Mouse (Mus musculus) spleen, postnatal 4 days (tissue): ENCODE measurements around the gene Map3k15.

Experiments
- DNase-seq, 2 experiments: peaks; one replicate each; pipeline ENCODE4 v3.0.0; 2022; ENCODE audit warnings: low spot score in 2 of 2

Map3k15 gene

DNA sequence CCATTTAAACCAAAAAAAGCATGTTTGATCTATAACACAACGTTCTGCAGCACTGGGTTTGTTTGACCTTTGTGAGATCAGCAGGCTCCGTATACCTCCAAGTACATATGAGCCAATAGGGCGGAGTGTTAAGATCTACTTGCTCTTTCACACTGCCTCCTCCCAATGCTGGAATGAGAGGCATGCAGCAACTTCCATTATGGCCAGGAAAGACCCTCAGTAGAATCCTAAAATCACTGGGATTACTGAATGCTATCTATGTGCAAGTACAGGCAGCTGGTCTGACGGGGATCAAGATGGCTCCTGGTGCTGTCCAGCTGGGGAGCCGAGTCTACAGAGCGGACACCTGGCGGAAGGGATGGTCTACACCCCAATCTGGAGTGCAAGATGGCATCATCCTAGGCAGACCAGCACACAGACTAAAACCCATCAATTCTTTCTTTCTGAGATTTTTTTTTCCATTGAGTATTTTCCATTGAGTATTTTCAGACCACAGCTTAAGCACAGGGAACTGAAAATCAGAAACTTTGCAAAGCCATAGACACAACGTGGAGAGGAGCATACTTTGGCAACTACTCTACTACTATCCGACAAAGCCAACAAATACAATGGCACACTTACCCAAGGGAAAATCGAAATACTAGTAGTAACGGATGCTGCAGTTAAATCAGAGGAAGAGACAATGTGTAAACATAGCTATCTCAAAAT lies 146.1 kb downstream of the Map3k15 start:
- DNase-seq = no peak

DNA sequence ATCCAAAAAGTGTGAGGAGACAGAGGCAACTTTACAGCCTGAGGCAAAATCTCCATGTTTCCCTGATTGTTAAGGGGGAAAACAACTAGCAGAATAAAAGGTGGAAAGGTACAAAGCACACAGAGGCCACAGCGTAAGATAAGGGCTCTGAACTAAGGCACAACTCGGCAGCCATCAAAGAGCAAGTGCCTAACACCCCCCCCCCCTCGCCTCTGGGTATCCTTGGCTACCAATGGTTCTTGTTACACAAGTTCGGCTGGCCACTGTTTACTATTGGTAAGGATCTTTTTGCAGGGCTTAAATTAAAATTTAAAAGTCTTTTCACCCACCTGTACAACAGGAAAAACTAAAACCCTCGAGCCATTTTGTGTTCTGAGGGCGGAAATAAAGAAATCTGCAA lies 147.5 kb downstream of the Map3k15 start:
- no peak for DNase-seq

- peak in 1 of 2 experiments; percentile 11 for DNase-seq
Measured at GRCm38 (mm10) chrX:160136153-160136552, 147.9 kb downstream of the Map3k15 start.

DNA sequence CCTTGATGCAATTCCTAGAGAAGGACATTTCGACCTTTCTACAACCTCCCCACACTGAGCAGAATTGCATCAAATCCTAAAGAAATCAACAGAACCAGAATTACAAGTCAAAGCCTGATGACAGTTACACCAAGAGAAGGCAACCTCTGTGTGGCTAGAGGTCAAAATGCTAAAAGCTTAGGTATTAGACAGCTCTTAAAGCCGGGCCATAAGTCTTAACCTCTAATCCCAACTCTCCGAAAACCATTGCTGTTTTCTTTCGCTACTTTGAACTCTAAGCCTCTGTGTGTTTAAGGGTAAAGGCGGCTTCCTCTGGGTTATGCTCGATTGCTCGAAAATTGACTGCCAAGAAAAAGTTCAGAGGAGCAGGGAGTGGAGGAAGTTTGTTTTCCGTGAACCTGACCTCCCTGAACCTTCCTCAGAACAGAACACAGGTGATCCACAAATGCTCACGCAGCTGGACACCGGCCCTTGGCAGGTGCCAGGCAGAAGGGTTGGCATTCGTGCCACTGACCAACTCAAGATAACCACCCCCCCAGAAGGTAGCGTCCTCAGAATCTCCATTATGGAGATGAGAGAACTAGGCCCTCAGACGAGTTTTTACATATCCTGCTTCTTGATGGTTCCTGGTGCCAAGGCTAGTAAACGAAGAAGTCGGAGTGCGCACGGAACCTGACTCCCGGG lies 149.1 kb downstream of the Map3k15 start:
- no peak for DNase-seq

GRCm38 (mm10) chrX:160137861-160138717 lies 149.9 kb downstream of the Map3k15 start, which contains the start of gene Pdha1:
Gene Pdha1 (minus strand): TSS chrX:160138413.
- DNase-seq = peak; percentile 83 to 91

- no peak for DNase-seq
Measured at GRCm38 (mm10) chrX:160146806-160147205, 158.6 kb downstream of the Map3k15 start.

DNA sequence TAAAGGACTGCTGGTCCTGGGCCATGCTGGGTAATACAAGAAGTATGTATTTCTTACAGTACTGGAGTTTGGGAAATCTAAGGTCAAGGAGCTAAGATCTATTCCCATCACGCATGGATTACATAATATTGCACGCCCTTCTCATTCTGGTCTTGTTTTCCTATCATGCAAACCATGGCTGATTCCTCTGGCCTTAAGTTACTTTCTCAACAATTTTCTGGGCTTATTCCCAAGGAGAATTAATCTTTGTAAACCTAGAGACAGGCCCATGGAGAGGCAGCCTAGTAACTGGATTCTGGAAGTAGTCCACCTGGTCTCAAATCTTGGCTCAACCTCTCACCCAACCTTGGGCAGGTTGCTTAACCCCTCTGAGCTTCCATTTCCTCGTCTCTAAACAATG lies 159.2 kb downstream of the Map3k15 start:
- DNase-seq = no peak

DNA sequence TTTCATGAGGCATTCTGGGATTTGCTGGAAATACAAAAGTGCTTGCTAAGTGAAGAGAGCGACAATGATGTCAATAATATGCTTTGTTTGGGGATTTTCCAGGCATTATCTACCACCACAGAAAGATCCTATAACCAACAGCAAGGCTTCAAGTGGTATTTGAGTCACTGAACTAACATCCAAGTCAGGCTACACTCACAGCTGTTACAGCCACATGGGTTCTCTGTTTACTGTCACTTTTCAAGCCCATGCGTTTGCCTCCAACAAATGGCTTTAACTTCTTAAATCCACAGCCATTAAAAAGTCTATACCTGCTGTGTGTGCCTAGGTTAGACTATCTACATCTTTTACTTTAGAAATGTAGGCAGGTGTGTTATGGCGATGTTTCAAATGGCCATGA lies 160.6 kb downstream of the Map3k15 start:
- no peak for DNase-seq

GRCm38 (mm10) chrX:160153147-160153815 lies 165.0 kb downstream of the Map3k15 start:
- no peak for DNase-seq

DNA sequence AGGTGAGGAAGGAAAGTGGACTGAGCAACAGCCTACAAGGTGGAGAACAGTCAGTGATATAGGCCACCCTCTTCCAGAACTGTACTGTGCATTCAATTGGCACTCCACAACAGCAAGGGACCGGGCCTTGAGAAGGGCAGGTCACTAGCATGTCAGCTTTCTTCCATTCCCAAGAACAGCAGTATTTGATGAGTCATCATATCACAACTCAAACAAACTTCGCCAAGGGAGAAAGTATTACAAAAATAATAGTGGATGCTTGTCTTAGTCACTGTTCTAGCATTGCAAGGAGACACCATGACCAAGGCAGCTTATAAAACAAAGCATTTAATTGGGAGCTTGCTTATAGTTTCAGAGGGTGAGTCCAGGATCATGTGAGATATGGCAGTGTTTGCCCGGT lies 176.0 kb downstream of the Map3k15 start:
- DNase-seq = no peak

GRCm38 (mm10) chrX:160166246-160166985 lies 178.2 kb downstream of the Map3k15 start:
- DNase-seq = no peak

- peak; percentile 24 to 70 for DNase-seq
Measured at GRCm38 (mm10) chrX:160170150-160170549, 181.9 kb downstream of the Map3k15 start.
